Mouse (Mus musculus): ENCODE measurements around the gene Faap100. TPM values are rescaled to one million over a fixed set of nuclear protein-coding genes. Genes with fewer than 3 reads are reported as not detected.
A peak's percentile ranks its signal among the peaks of the same experiment; 100 is the strongest.

Gene Faap100
- polyA plus RNA-seq, 1 experiment from 2014 or later: 28.6 TPM

DNA sequence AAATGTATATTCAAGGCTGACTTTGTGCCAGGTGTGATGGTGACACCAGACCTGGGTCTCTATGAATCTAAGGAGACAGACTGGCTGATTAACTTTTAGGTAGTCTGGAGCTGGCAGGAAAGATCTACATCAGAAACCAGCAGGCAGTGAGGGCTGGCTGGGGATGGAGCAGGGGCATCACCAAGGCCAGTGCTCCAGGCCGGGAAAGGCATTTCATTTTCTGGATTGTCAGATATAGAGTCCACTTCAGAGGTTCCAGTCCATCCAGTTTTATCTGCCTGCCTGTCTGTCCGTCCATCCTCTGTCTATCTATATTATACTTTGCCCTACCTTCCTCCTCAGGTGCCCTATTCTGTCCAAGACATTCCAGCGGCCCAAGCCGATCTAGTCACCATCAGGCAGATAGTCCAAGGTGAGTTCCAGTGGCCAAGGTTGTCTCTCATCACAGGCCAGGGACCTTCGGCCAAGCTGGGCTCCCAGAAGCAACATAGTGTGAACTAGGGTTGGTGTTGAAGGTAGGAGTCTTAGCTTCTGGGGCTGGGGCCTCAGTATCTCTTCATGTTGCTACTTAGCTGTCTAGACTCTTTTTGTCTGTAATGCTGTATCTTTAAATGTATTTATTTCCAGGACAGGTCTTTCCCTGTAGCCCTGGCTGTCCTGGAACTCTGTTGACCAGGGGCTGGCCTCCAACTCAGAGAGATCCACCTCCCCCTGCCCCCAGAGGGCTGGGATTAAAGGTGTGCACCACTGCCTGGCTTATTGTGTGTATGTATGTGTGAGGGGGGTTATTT, 34.9 kb downstream of the Faap100 start:
- 58% methylated on average over 5 of the region's 5 CpGs for WGBS
- ATAC-seq: no peak
- no peaks in the 10 kb centered on the region for H3K9me3 ChIP-seq (ENCODE audit: control insufficient read depth, low read length)

DNA sequence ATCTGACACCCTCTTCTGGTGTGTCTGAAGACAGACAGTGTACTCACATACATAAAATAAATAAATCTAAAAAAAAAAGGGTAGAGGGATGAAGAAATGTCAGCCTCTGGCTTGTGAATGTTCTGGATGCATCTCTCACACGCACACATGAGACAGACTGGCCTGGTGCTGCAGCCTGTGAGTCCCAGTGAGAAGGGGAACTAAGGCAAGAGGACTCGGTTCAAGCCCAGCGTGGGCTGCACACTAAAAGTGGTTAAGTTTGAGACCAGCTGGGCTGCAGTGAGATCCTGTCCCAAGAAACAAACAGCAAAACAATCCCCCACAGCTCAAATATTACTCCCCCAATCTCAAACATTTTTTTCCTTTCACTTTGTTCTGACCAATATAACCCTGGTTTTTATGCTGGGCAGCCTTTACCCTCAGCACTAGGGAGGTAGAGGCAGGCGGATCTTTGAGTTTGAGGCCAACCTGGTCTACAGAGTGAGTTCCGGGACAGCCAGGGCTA, 35.9 kb downstream of the Faap100 start:
- H3K27ac ChIP-seq (ENCODE audit: low read length): no peak overlapping the region
- no peak overlapping the region for H3K4me3 ChIP-seq (ENCODE audit: low read length)
- H3K9ac ChIP-seq (ENCODE audit: low read depth, low read length): no peak overlapping the region
- no peak for ATAC-seq
- H3K36me3 ChIP-seq (ENCODE audit: control insufficient read depth, insufficient read depth, low read length): no peaks in the 10 kb centered on the region
- peaks cover 13% of the 10 kb centered on the region for H3K4me1 ChIP-seq (ENCODE audit: control insufficient read depth, insufficient read depth, low read length)
- no peaks in the 10 kb centered on the region for H3K27me3 ChIP-seq (replicated peaks; ENCODE audit: control insufficient read depth, insufficient read depth, low read length)
- 91% methylated on average over 5 of the region's 5 CpGs for WGBS
- no peak overlapping the region for H3K4me2 ChIP-seq (ENCODE audit: low read depth, low read length)
- H3K9me3 ChIP-seq (ENCODE audit: control insufficient read depth, low read length): no peaks in the 10 kb centered on the region

More for the DNA sequence above, 34.9 kb downstream of the Faap100 start:
- H3K4me2 ChIP-seq (ENCODE audit: low read depth, low read length): no peak overlapping the region
- no peaks in the 10 kb centered on the region for H3K27me3 ChIP-seq (replicated peaks; ENCODE audit: control insufficient read depth, insufficient read depth, low read length)
- H3K4me3 ChIP-seq (ENCODE audit: low read length): no peak overlapping the region
- peaks cover 13% of the 10 kb centered on the region for H3K4me1 ChIP-seq (ENCODE audit: control insufficient read depth, insufficient read depth, low read length)
- peak overlapping the region; percentile 6 for H3K27ac ChIP-seq (ENCODE audit: low read length)
- H3K36me3 ChIP-seq (ENCODE audit: control insufficient read depth, insufficient read depth, low read length): no peaks in the 10 kb centered on the region
- no peak overlapping the region for H3K9ac ChIP-seq (ENCODE audit: low read depth, low read length)

DNA sequence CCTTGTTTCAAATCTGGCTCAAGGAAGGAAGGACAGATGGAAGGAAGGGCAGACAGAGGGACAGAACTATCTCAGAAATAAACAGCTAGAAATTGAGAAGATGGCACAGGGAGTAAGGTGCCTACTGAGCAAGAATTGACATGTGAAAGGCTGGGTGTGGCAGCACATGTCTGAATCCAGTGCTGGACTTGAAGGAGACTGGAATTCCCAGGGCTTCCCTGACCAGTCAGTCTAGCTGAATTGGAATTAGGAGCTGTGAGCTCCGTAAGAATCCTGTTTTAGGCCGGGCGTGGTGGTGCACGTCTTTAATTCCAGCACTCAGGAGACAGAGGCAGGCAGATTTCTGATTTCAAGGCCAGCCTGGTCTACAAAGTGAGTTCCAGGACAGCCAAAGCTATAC, 36.9 kb downstream of the Faap100 start:
- no peaks in the 10 kb centered on the region for H3K36me3 ChIP-seq (ENCODE audit: control insufficient read depth, insufficient read depth, low read length)

GRCm38 (mm10) chr11:120339978-120340513, 38.5 kb downstream of the Faap100 start:
- Histone ChIP-seq H3K27ac (ENCODE audit: low read length) (peak overlapping the region; percentile 97), H3K4me3 (ENCODE audit: low read length) (peak overlapping the region; percentile 22), H3K9me3 (ENCODE audit: control insufficient read depth, low read length) (no peaks in the 10 kb centered on the region), H3K36me3 (ENCODE audit: control insufficient read depth, insufficient read depth, low read length) (no peaks in the 10 kb centered on the region), H3K27me3 (replicated peaks; ENCODE audit: control insufficient read depth, insufficient read depth, low read length) (no peaks in the 10 kb centered on the region), H3K4me1 (ENCODE audit: control insufficient read depth, insufficient read depth, low read length) (peaks cover 10% of the 10 kb centered on the region), H3K4me2 (ENCODE audit: low read depth, low read length) (peak overlapping the region; percentile 48), H3K9ac (ENCODE audit: low read depth, low read length) (peak overlapping the region; percentile 55)
- ATAC-seq: peak; percentile 91
- 52% methylated on average over 10 of the region's 10 CpGs for WGBS

More for the DNA sequence above, 36.9 kb downstream of the Faap100 start:
- no peak overlapping the region for H3K4me2 ChIP-seq (ENCODE audit: low read depth, low read length)
- H3K9me3 ChIP-seq (ENCODE audit: control insufficient read depth, low read length): no peaks in the 10 kb centered on the region
- H3K27ac ChIP-seq (ENCODE audit: low read length): no peak overlapping the region
- no peaks in the 10 kb centered on the region for H3K27me3 ChIP-seq (replicated peaks; ENCODE audit: control insufficient read depth, insufficient read depth, low read length)
- 94% methylated on average over 4 of the region's 4 CpGs for WGBS
- ATAC-seq: no peak
- no peak overlapping the region for H3K9ac ChIP-seq (ENCODE audit: low read depth, low read length)
- H3K4me3 ChIP-seq (ENCODE audit: low read length): no peak overlapping the region
- H3K4me1 ChIP-seq (ENCODE audit: control insufficient read depth, insufficient read depth, low read length): peaks cover 13% of the 10 kb centered on the region

DNA sequence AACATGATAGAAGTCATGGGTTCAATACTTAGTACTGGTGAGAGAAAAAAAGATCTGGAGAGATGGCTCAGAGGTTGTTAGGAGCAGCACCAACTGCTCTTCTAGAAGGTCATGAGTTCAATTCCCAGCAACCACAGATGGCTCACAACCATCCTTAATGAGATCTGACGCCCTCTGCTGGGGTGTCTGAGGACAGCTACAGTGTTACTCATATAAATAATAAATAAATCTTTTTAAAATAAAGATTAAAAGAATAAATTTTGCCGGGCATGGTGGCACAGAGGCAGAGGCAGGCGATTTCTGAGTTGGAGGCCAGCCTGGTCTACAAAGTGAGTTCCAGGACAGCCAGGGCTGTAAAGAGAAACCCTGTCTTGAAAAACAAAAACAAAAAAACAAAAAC, 39.8 kb downstream of the Faap100 start:
- Histone ChIP-seq H3K4me3 (ENCODE audit: low read length) (no peak overlapping the region), H3K9me3 (ENCODE audit: control insufficient read depth, low read length) (no peaks in the 10 kb centered on the region), H3K4me1 (ENCODE audit: control insufficient read depth, insufficient read depth, low read length) (peaks cover 5% of the 10 kb centered on the region), H3K36me3 (ENCODE audit: control insufficient read depth, insufficient read depth, low read length) (no peaks in the 10 kb centered on the region), H3K27me3 (replicated peaks; ENCODE audit: control insufficient read depth, insufficient read depth, low read length) (no peaks in the 10 kb centered on the region), H3K4me2 (ENCODE audit: low read depth, low read length) (no peak overlapping the region), H3K27ac (ENCODE audit: low read length) (no peak overlapping the region), H3K9ac (ENCODE audit: low read depth, low read length) (no peak overlapping the region)
- no peak for ATAC-seq
- 76% methylated on average over 3 of the region's 3 CpGs for WGBS

GRCm38 (mm10) chr11:120337447-120337846, 41.1 kb downstream of the Faap100 start:
- Histone ChIP-seq H3K9ac (ENCODE audit: low read depth, low read length) (no peak overlapping the region), H3K36me3 (ENCODE audit: control insufficient read depth, insufficient read depth, low read length) (no peaks in the 10 kb centered on the region), H3K4me3 (ENCODE audit: low read length) (no peak overlapping the region), H3K27me3 (replicated peaks; ENCODE audit: control insufficient read depth, insufficient read depth, low read length) (no peaks in the 10 kb centered on the region), H3K27ac (ENCODE audit: low read length) (no peak overlapping the region), H3K9me3 (ENCODE audit: control insufficient read depth, low read length) (no peaks in the 10 kb centered on the region), H3K4me1 (ENCODE audit: control insufficient read depth, insufficient read depth, low read length) (peaks cover 5% of the 10 kb centered on the region), H3K4me2 (ENCODE audit: low read depth, low read length) (no peak overlapping the region)
- 40% methylated on average over 2 of the region's 2 CpGs for WGBS
- ATAC-seq: no peak

DNA sequence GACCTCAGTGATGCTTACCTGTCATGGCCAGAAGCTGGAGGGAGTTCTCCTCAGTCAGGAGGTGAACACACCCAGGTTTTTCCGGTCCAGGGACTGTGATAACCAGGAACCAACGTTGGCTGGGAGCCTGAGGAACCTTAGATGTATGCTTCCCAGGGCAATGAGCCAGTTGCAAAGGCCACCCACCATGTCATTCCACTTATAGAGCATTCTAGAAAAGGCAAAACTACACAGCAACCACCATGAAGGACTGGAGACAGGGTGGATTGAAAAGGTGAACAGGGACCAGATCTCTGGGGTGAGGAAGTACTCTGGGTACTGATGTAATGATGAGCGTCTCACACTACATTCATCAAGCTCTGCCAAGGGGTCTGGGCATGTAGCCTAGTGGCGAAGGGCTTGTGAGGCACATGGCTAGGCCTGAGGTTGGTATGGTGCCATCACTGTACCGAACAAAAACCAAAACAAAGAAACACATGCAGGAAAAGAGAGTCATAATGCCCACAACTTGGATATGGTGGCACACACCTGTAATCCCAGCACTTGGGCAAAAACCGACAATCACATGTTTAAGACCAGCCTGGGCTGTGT, 43.0 kb downstream of the Faap100 start:
- no peaks in the 10 kb centered on the region for H3K36me3 ChIP-seq (ENCODE audit: control insufficient read depth, insufficient read depth, low read length)
- no peak overlapping the region for H3K4me3 ChIP-seq (ENCODE audit: low read length)
- ATAC-seq: no peak
- H3K27ac ChIP-seq (ENCODE audit: low read length): no peak overlapping the region
- H3K9ac ChIP-seq (ENCODE audit: low read depth, low read length): no peak overlapping the region
- 75% methylated on average over 6 of the region's 6 CpGs for WGBS
- no peak overlapping the region for H3K4me2 ChIP-seq (ENCODE audit: low read depth, low read length)
- H3K27me3 ChIP-seq (replicated peaks; ENCODE audit: control insufficient read depth, insufficient read depth, low read length): no peaks in the 10 kb centered on the region
- H3K4me1 ChIP-seq (ENCODE audit: control insufficient read depth, insufficient read depth, low read length): peaks cover 5% of the 10 kb centered on the region
- no peaks in the 10 kb centered on the region for H3K9me3 ChIP-seq (ENCODE audit: control insufficient read depth, low read length)

- ATAC-seq: no peak
- 95% methylated on average over 10 of the region's 10 CpGs for WGBS
These were observed 58.4 kb downstream of the Faap100 start for GRCm38 (mm10) chr11:120320156-120320555.

DNA sequence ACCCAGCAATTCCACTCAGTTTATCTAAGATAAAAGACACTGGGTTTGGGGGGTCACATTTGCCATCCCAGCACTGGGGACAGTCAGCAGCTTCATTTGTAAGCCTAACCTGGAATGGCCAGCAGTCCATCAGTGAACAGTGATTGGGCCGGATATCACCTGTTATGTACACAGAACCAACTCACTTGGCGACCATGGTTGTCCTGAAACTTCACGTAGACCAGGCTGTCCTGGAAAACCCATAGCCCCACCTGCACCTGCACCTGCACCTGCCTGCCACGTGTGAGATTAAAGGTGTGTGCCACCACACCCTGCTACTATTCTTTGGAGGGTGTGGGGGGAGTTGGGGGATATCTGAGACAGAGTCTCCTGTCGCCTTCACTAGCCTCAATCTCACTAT, 59.3 kb downstream of the Faap100 start:
- Histone ChIP-seq H3K4me2 (ENCODE audit: low read depth, low read length) (no peak overlapping the region), H3K9me3 (ENCODE audit: control insufficient read depth, low read length) (no peaks in the 10 kb centered on the region), H3K27ac (ENCODE audit: low read length) (no peak overlapping the region), H3K27me3 (replicated peaks; ENCODE audit: control insufficient read depth, insufficient read depth, low read length) (no peaks in the 10 kb centered on the region), H3K9ac (ENCODE audit: low read depth, low read length) (no peak overlapping the region), H3K36me3 (ENCODE audit: control insufficient read depth, insufficient read depth, low read length) (no peaks in the 10 kb centered on the region), H3K4me1 (ENCODE audit: control insufficient read depth, insufficient read depth, low read length) (peaks cover 17% of the 10 kb centered on the region), H3K4me3 (ENCODE audit: low read length) (no peak overlapping the region)
- 84% methylated on average over 5 of the region's 5 CpGs for WGBS
- ATAC-seq: no peak

More at GRCm38 (mm10) chr11:120320156-120320555, 58.4 kb downstream of the Faap100 start:
- H3K9ac ChIP-seq (ENCODE audit: low read depth, low read length): no peak overlapping the region
- no peaks in the 10 kb centered on the region for H3K36me3 ChIP-seq (ENCODE audit: control insufficient read depth, insufficient read depth, low read length)
- no peak overlapping the region for H3K4me3 ChIP-seq (ENCODE audit: low read length)
- no peak overlapping the region for H3K27ac ChIP-seq (ENCODE audit: low read length)
- no peak overlapping the region for H3K4me2 ChIP-seq (ENCODE audit: low read depth, low read length)
- H3K27me3 ChIP-seq (replicated peaks; ENCODE audit: control insufficient read depth, insufficient read depth, low read length): no peaks in the 10 kb centered on the region
- no peaks in the 10 kb centered on the region for H3K9me3 ChIP-seq (ENCODE audit: control insufficient read depth, low read length)
- peaks cover 12% of the 10 kb centered on the region for H3K4me1 ChIP-seq (ENCODE audit: control insufficient read depth, insufficient read depth, low read length)
